Mouse (Mus musculus) C2C12 (cell line): ENCODE data around the gene Gm37240. TPM values are rescaled to one million over a fixed set of nuclear protein-coding genes. Genes with fewer than 3 reads are reported as not detected.

ENCODE experiments used
- H3K27me3 ChIP-seq: one replicate; pipeline ENCODE4 v1.6.1; 2011; ENCODE audit not compliant: control insufficient read depth, insufficient read depth, insufficient read length
- H3K36me3 ChIP-seq: one replicate; pipeline ENCODE4 v1.6.1; 2011; ENCODE audit not compliant: control insufficient read depth, insufficient read depth
- H3K4me3 ChIP-seq: one replicate; pipeline ENCODE4 v1.5.1; 2011; ENCODE audit warnings: mild to moderate bottlenecking, control low read depth; ENCODE audit not compliant: poor library complexity, insufficient read depth, severe bottlenecking
- H3K79me2 ChIP-seq: one replicate; pipeline ENCODE4 v1.6.1; 2011; ENCODE audit not compliant: control insufficient read depth, insufficient read depth
- H3K79me3 ChIP-seq: one replicate; pipeline ENCODE4 v1.6.1; 2011; ENCODE audit warnings: low read depth, control low read depth
- H3ac ChIP-seq: one replicate; pipeline ENCODE3; 2011; ENCODE audit warnings: low read depth; ENCODE audit not compliant: control insufficient read depth, insufficient read length
- CEBPB ChIP-seq: IDR thresholded peaks from one replicate; pipeline ENCODE4 v1.6.1; 2011; ENCODE audit warnings: low read depth, mild to moderate bottlenecking, control low read depth, moderate library complexity
- CTCF ChIP-seq: IDR thresholded peaks from one replicate; pipeline ENCODE4 v1.5.1; 2011; ENCODE audit not compliant: control insufficient read depth, insufficient read depth, insufficient read length
- FOSL1 ChIP-seq: IDR thresholded peaks from one replicate; pipeline ENCODE4 v1.8.0; 2011; ENCODE audit warnings: mild to moderate bottlenecking, low read length; ENCODE audit not compliant: poor library complexity, insufficient read depth, severe bottlenecking
- MAX ChIP-seq: IDR thresholded peaks from one replicate; pipeline ENCODE4 v1.6.1; 2011; ENCODE audit warnings: mild to moderate bottlenecking, control low read depth
- MYOD1 ChIP-seq: IDR thresholded peaks from one replicate; pipeline ENCODE4 v1.6.1; 2011; ENCODE audit warnings: low read depth; ENCODE audit not compliant: control insufficient read depth, insufficient read length
- MYOG ChIP-seq: IDR thresholded peaks from one replicate; pipeline ENCODE4 v1.6.1; 2011; ENCODE audit not compliant: control insufficient read depth, insufficient read length; ENCODE audit errors: extremely low read depth
- USF1 ChIP-seq: IDR thresholded peaks from one replicate; pipeline ENCODE4 v1.6.1; 2011; ENCODE audit warnings: low read depth, mild to moderate bottlenecking, control low read depth, moderate library complexity
- polyA plus RNA-seq: library from polyadenylated mRNA; unstranded; fragments of >200 nt; fragmentation: generic; extraction: Trizol; gene quantifications from one replicate; pipeline ENCODE4 v1.2.1, GENCODE M21; 2012; ENCODE audit warnings: missing spikeins

Gm37240 gene
- polyA plus RNA-seq, 1 experiment = 7.3 TPM

- no peak overlapping the region for H3ac ChIP-seq
- no peaks in the 10 kb centered on the region for H3K79me3 ChIP-seq
- TF ChIP-seq CEBPB = no peak
- no peak for TF ChIP-seq MYOD1
- no peak for TF ChIP-seq USF1
- no peak for TF ChIP-seq MAX
- TF ChIP-seq FOSL1 = no peak
- H3K4me3 ChIP-seq = no peak overlapping the region
- H3K27me3 ChIP-seq = no peaks in the 10 kb centered on the region
- H3K36me3 ChIP-seq = no peaks in the 10 kb centered on the region
- H3K79me2 ChIP-seq = no peaks in the 10 kb centered on the region
Measured at GRCm38 (mm10) chr3:85162430-85162829, 724.9 kb downstream of the Gm37240 start.

GRCm38 (mm10) chr3:85160816-85161215 lies 726.5 kb downstream of the Gm37240 start:
- H3K4me3 ChIP-seq = no peak overlapping the region
- TF ChIP-seq FOSL1 (no peak), USF1 (no peak), CEBPB (no peak), MYOD1 (no peak)

GRCm38 (mm10) chr3:85159631-85160030 lies 727.7 kb downstream of the Gm37240 start:
- Histone ChIP-seq H3ac (no peak overlapping the region), H3K79me3 (no peaks in the 10 kb centered on the region), H3K36me3 (no peaks in the 10 kb centered on the region), H3K4me3 (no peak overlapping the region), H3K79me2 (no peaks in the 10 kb centered on the region), H3K27me3 (no peaks in the 10 kb centered on the region)
- no peak for TF ChIP-seq USF1
- no peak for TF ChIP-seq MYOD1
- no peak for TF ChIP-seq CEBPB
- TF ChIP-seq MYOG = no peak
- no peak for TF ChIP-seq MAX
- TF ChIP-seq CTCF = no peak
- TF ChIP-seq FOSL1 = no peak

More at GRCm38 (mm10) chr3:85160816-85161215, 726.5 kb downstream of the Gm37240 start:
- Histone ChIP-seq H3K79me2 (no peaks in the 10 kb centered on the region), H3K27me3 (no peaks in the 10 kb centered on the region), H3K79me3 (no peaks in the 10 kb centered on the region), H3K36me3 (no peaks in the 10 kb centered on the region), H3ac (no peak overlapping the region)

- no peaks in the 10 kb centered on the region for H3K79me3 ChIP-seq
- H3K27me3 ChIP-seq = no peaks in the 10 kb centered on the region
- no peaks in the 10 kb centered on the region for H3K79me2 ChIP-seq
- no peak overlapping the region for H3K4me3 ChIP-seq
- no peak overlapping the region for H3ac ChIP-seq
- H3K36me3 ChIP-seq = no peaks in the 10 kb centered on the region
- TF ChIP-seq CTCF (no peak), MYOD1 (no peak), USF1 (no peak), MYOG (no peak), FOSL1 (no peak), CEBPB (no peak), MAX (no peak)
Measured at GRCm38 (mm10) chr3:85148816-85149215, 738.5 kb downstream of the Gm37240 start.

- Histone ChIP-seq H3K4me3 (no peak overlapping the region), H3K79me3 (no peaks in the 10 kb centered on the region), H3K79me2 (no peaks in the 10 kb centered on the region), H3K27me3 (no peaks in the 10 kb centered on the region), H3ac (no peak overlapping the region), H3K36me3 (no peaks in the 10 kb centered on the region)
- TF ChIP-seq FOSL1 = no peak
- TF ChIP-seq MYOD1 = no peak
- no peak for TF ChIP-seq USF1
- no peak for TF ChIP-seq CTCF
- TF ChIP-seq CEBPB = no peak
- TF ChIP-seq MAX = no peak
- no peak for TF ChIP-seq MYOG
Measured at GRCm38 (mm10) chr3:85148038-85148550, 739.2 kb downstream of the Gm37240 start.

- no peaks in the 10 kb centered on the region for H3K27me3 ChIP-seq
- no peaks in the 10 kb centered on the region for H3K79me3 ChIP-seq
- no peak overlapping the region for H3K4me3 ChIP-seq
- no peaks in the 10 kb centered on the region for H3K36me3 ChIP-seq
- TF ChIP-seq USF1 (peak; percentile 8), MYOG (no peak), CTCF (no peak)
- H3K79me2 ChIP-seq = no peaks in the 10 kb centered on the region
- H3ac ChIP-seq = no peak overlapping the region
Measured at GRCm38 (mm10) chr3:85145568-85145967, 741.8 kb downstream of the Gm37240 start.
